Mouse (Mus musculus): Measurements from ENCODE around the gene Fam228a. TPM values are rescaled to one million over a fixed set of nuclear protein-coding genes. Genes with fewer than 3 reads are reported as not detected.
A peak's percentile ranks its signal among the peaks of the same experiment; 100 is the strongest.
"Not testable (repeated sequence)": the region's sequence is repeated elsewhere in the genome, so short reads cannot be mapped to it uniquely, and the experiment has no call there.

Fam228a gene
- polyA plus RNA-seq, 1 experiment from 2014 or later, result 0.08 TPM

GRCm38 (mm10) chr12:4777734-4778133 is 39.5 kb upstream of the Fam228a start:
- H3K4me1 ChIP-seq (ENCODE audit: insufficient read depth, low read depth, low read length), result no peaks in the 10 kb centered on the region
- no peak overlapping the region for H3K27ac ChIP-seq (ENCODE audit: low read length)
- H3K4me3 ChIP-seq (ENCODE audit: low read depth, low read length), result no peak overlapping the region
- H3K4me2 ChIP-seq (replicated peaks; ENCODE audit: low read depth, low read length), result no peak overlapping the region
- H3K36me3 ChIP-seq (ENCODE audit: insufficient read depth, low read length), result no peaks in the 10 kb centered on the region
- no peak for ATAC-seq
- DNase-seq (ENCODE audit: low spot score), result no peak
- no peaks in the 10 kb centered on the region for H3K27me3 ChIP-seq (replicated peaks; ENCODE audit: insufficient read depth, low read length)
- H3K9me3 ChIP-seq (ENCODE audit: low read length), result no peaks in the 10 kb centered on the region
- TF ChIP-seq CTCF (IDR thresholded peaks at IDR 0.05), result no peak
- no peak for TF ChIP-seq EP300 (IDR thresholded peaks at IDR 0.05)
- WGBS, result 80% methylated on average over 6 of the region's 6 CpGs
- no peak overlapping the region for H3K9ac ChIP-seq (replicated peaks; ENCODE audit: low read depth)

DNA sequence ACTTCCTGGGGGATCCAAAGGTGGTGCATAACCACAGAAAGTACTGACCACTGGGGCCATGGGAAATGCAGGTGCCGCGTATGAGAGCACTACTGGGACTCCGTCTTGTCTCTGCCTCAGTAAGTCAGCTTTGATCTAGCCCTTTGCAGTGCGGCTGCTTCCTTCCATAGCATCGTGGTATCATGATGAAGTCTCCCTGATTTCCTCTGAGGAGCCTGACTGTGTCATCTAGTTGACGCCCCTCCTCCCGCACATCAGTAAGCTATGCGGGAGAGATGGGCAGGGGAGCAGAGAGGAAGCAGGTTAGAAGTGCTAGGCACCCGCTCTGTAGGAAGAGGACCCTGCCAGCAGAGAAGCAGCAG is 37.3 kb upstream of the Fam228a start:
- Histone ChIP-seq H3K4me2 (replicated peaks; ENCODE audit: low read depth, low read length) (no peak overlapping the region), H3K27me3 (replicated peaks; ENCODE audit: insufficient read depth, low read length) (no peaks in the 10 kb centered on the region), H3K27ac (ENCODE audit: low read length) (no peak overlapping the region), H3K4me1 (ENCODE audit: insufficient read depth, low read depth, low read length) (no peaks in the 10 kb centered on the region), H3K9ac (replicated peaks; ENCODE audit: low read depth) (no peak overlapping the region), H3K9me3 (ENCODE audit: low read length) (no peaks in the 10 kb centered on the region), H3K4me3 (ENCODE audit: low read depth, low read length) (no peak overlapping the region), H3K36me3 (ENCODE audit: insufficient read depth, low read length) (no peaks in the 10 kb centered on the region)
- 68% methylated on average over 9 of the region's 9 CpGs for WGBS
- DNase-seq (ENCODE audit: low spot score), result no peak
- TF ChIP-seq EP300 (IDR thresholded peaks at IDR 0.05) (no peak), CTCF (IDR thresholded peaks at IDR 0.05) (no peak)
- ATAC-seq, result no peak

DNA sequence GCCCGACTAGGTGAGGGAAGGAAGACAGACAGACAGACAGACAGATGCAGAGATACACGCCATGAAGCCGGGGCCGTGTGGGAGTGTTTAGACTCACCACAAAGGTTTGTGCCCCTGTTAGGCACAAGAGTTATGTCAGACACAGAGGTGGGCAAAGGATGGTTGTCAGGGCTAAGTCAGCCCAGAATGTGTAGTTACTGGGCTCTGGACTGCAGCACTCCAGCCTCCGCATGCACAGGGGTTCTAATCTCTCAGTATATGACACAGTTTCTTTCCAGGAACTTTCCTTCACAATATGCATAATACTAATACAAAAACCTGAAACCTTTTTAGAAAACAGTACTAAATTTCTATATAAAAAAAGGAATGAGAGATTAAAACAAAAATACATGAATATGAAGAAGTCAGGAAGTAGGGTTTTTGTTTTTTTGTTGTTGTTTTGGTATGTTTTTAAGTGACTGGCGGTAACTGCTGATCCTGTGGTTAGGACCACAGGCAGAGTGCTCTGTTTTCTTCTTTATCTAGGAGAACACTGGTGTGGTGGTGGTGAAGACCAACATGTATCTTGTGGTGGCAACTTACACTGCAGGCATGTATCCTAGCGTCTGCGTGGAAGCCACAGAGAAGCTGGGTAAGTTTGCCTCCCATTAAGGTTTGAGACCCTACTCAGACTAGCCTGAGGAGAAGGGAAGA is 36.8 kb upstream of the Fam228a start:
- no peak for TF ChIP-seq EP300 (IDR thresholded peaks at IDR 0.05)
- no peak for TF ChIP-seq CTCF (IDR thresholded peaks at IDR 0.05)
- H3K36me3 ChIP-seq (ENCODE audit: insufficient read depth, low read length), result no peaks in the 10 kb centered on the region
- DNase-seq (ENCODE audit: low spot score), result no peak
- ATAC-seq, result no peak
- no peak overlapping the region for H3K4me2 ChIP-seq (replicated peaks; ENCODE audit: low read depth, low read length)
- H3K27me3 ChIP-seq (replicated peaks; ENCODE audit: insufficient read depth, low read length), result no peaks in the 10 kb centered on the region
- no peaks in the 10 kb centered on the region for H3K9me3 ChIP-seq (ENCODE audit: low read length)
- 81% methylated on average over 8 of the region's 8 CpGs for WGBS
- H3K9ac ChIP-seq (replicated peaks; ENCODE audit: low read depth), result no peak overlapping the region
- no peak overlapping the region for H3K27ac ChIP-seq (ENCODE audit: low read length)
- no peaks in the 10 kb centered on the region for H3K4me1 ChIP-seq (ENCODE audit: insufficient read depth, low read depth, low read length)
- no peak overlapping the region for H3K4me3 ChIP-seq (ENCODE audit: low read depth, low read length)

GRCm38 (mm10) chr12:4769333-4769723 is 31.1 kb upstream of the Fam228a start:
- Histone ChIP-seq H3K4me3 (ENCODE audit: low read depth, low read length) (peak overlapping the region; percentile 66), H3K27ac (ENCODE audit: low read length) (no peak overlapping the region), H3K36me3 (ENCODE audit: insufficient read depth, low read length) (no peaks in the 10 kb centered on the region), H3K9me3 (ENCODE audit: low read length) (no peaks in the 10 kb centered on the region), H3K9ac (replicated peaks; ENCODE audit: low read depth) (peak overlapping the region; percentile 59), H3K27me3 (replicated peaks; ENCODE audit: insufficient read depth, low read length) (no peaks in the 10 kb centered on the region), H3K4me2 (replicated peaks; ENCODE audit: low read depth, low read length) (peak overlapping the region; percentile 61), H3K4me1 (ENCODE audit: insufficient read depth, low read depth, low read length) (no peaks in the 10 kb centered on the region)
- DNase-seq (ENCODE audit: low spot score), result no peak
- TF ChIP-seq EP300 (IDR thresholded peaks at IDR 0.05), result no peak
- no peak for TF ChIP-seq CTCF (IDR thresholded peaks at IDR 0.05)
- 21% methylated on average over 13 of the region's 13 CpGs for WGBS
- peak; percentile 16; the same call in 1 of the 2 replicates for ATAC-seq

- H3K27ac ChIP-seq (ENCODE audit: low read length), result peak within 1 kb of the TSS; percentile 67
- no peaks in the 10 kb centered on the region for H3K4me1 ChIP-seq (ENCODE audit: insufficient read depth, low read depth, low read length)
- 3% methylated on average over 60 of the region's 61 CpGs for WGBS
- peak within 1 kb of the TSS; percentile 66 for H3K4me3 ChIP-seq (ENCODE audit: low read depth, low read length)
- H3K9ac ChIP-seq (replicated peaks; ENCODE audit: low read depth), result peak within 1 kb of the TSS; percentile 59
- TF ChIP-seq EP300 (IDR thresholded peaks at IDR 0.05) (no peak), CTCF (IDR thresholded peaks at IDR 0.05) (peak; percentile 96)
- no peaks in the 10 kb centered on the region for H3K27me3 ChIP-seq (replicated peaks; ENCODE audit: insufficient read depth, low read length)
- no peaks in the 10 kb centered on the region for H3K36me3 ChIP-seq (ENCODE audit: insufficient read depth, low read length)
- DNase-seq (ENCODE audit: low spot score) (peak; percentile 94), ATAC-seq (peak; percentile 98)
- H3K9me3 ChIP-seq (ENCODE audit: low read length), result no peaks in the 10 kb centered on the region
- H3K4me2 ChIP-seq (replicated peaks; ENCODE audit: low read depth, low read length), result peak within 1 kb of the TSS; percentile 61
These were observed 30.5 kb upstream of the Fam228a start, which contains the start of the genes Pfn4 and Fam228b for GRCm38 (mm10) chr12:4768492-4769332. TSS of gene Pfn4 (plus strand) at chr12:4769022. TSS of gene Fam228b (minus strand) at chr12:4769267.

DNA sequence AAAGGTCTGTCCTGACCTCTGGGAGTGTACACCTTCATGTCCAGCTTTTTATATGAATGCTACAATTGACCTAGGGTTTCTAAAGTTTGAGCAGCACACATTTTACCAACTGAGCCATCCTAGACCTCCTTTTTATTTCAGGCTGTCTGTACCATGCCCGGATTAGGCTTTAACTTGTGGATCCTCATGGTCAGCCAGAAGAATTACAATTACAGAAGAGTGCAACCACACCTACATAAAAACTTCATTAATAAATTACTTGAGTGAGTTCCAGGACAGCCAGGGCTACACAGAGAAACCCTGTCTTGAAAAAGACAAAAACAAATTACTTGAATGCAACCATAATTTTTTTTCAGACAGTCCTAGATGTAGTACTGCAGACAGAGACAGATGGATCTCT is 18.8 kb upstream of the Fam228a start:
- Histone ChIP-seq H3K9ac (replicated peaks; ENCODE audit: low read depth) (no peak overlapping the region), H3K27me3 (replicated peaks; ENCODE audit: insufficient read depth, low read length) (no peaks in the 10 kb centered on the region), H3K27ac (ENCODE audit: low read length) (no peak overlapping the region), H3K4me2 (replicated peaks; ENCODE audit: low read depth, low read length) (no peak overlapping the region), H3K9me3 (ENCODE audit: low read length) (no peaks in the 10 kb centered on the region), H3K4me3 (ENCODE audit: low read depth, low read length) (no peak overlapping the region), H3K36me3 (ENCODE audit: insufficient read depth, low read length) (no peaks in the 10 kb centered on the region), H3K4me1 (ENCODE audit: insufficient read depth, low read depth, low read length) (no peaks in the 10 kb centered on the region)
- WGBS, result 70% methylated on average over 1 of the region's 1 CpGs
- DNase-seq (ENCODE audit: low spot score) (no peak), ATAC-seq (no peak)
- TF ChIP-seq EP300 (IDR thresholded peaks at IDR 0.05), result no peak
- no peak for TF ChIP-seq CTCF (IDR thresholded peaks at IDR 0.05)

- not testable (repeated sequence) for H3K4me1 ChIP-seq (ENCODE audit: insufficient read depth, low read depth, low read length); ATAC-seq; H3K4me3 ChIP-seq (ENCODE audit: low read depth, low read length); H3K27me3 ChIP-seq (replicated peaks; ENCODE audit: insufficient read depth, low read length); H3K4me2 ChIP-seq (replicated peaks; ENCODE audit: low read depth, low read length); H3K9ac ChIP-seq (replicated peaks; ENCODE audit: low read depth); H3K36me3 ChIP-seq (ENCODE audit: insufficient read depth, low read length); H3K27ac ChIP-seq (ENCODE audit: low read length); H3K9me3 ChIP-seq (ENCODE audit: low read length); DNase-seq (ENCODE audit: low spot score)
- WGBS, result 93% methylated on average over 4 of the region's 4 CpGs
These were observed 16.2 kb upstream of the Fam228a start for GRCm38 (mm10) chr12:4754451-4754850.
